Mouse (Mus musculus): Measurements from ENCODE around the gene Brca2.

DNA sequence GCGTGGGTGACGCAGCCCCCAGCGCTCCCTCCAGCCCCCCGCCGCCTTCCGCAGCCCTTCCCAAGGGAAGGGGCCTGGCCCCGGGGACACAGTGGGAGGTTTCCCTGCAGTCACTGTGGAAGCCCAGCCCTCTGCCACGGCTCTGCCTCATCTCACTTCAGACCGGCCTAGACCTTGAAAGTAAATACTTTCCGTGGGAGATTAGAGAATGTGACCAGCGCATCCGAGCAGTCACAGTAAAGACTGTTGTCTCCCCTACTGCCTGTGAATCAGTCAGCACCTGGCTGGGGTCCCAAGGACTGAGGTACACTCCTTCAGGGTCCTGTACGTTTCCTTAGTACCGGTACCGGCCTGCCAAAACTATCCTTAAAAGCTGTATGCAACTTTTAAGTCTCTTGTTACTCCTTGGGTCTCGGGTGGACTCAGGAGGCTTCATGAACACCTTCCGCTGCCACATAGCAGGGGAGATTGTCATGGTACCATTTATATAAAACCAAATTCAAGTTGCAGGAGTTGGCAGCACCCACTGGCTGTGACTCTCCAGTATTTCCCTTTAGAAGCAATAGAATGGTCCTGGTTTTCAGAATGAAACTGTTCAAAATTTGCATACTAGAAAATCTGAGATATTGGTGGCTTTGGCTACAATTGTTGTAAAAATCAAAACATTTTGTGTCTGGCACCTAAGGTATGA lies 72.4 kb downstream of the Brca2 start:
- TF ChIP-seq CTCF (IDR thresholded peaks at IDR 0.05; ENCODE audit: borderline replicate concordance, insufficient read depth, low read length) (no peak), POLR2A (IDR thresholded peaks at IDR 0.05; ENCODE audit: low read depth, low read length) (no peak)
